Mouse (Mus musculus) telencephalon, adult 2 months (tissue): ENCODE data around the gene Hivep2.

Experiments
- DNase-seq: peaks from one replicate; pipeline ENCODE4 v3.0.0-alpha.2; 2011; ENCODE audit warnings: low read depth, low spot score

The Hivep2 gene

GRCm38 (mm10) chr10:14081824-14082223, 115.9 kb downstream of the Hivep2 start:
- no peak for DNase-seq

- no peak for DNase-seq
Measured at GRCm38 (mm10) chr10:14082275-14082674, 116.4 kb downstream of the Hivep2 start.

GRCm38 (mm10) chr10:14085241-14085659, 119.4 kb downstream of the Hivep2 start:
- DNase-seq, result no peak

- DNase-seq, result no peak
Measured at GRCm38 (mm10) chr10:14085882-14086515, 120.1 kb downstream of the Hivep2 start.

GRCm38 (mm10) chr10:14087316-14087715, 121.4 kb downstream of the Hivep2 start:
- DNase-seq, result no peak

- DNase-seq, result no peak
Measured at GRCm38 (mm10) chr10:14089488-14089887, 123.6 kb downstream of the Hivep2 start.

DNA sequence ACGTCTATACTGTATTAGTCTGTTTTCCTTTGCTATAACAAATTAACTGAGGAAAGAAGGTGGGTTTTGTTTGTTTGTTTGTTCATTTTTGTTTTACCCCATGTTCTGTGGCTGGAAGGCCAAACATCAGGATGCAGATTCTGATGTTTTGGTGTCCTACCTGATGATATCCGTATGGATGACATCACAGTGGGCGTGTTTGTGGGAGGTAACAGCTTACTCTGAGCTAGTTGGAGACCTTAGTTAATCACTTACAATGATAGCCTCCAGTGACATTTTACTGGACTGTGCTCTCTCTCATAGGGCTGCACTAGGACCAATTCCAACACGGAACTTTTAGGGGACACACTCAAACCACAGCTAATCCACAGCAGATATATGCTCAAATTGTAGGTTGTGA, 128.2 kb downstream of the Hivep2 start:
- DNase-seq, result no peak

DNA sequence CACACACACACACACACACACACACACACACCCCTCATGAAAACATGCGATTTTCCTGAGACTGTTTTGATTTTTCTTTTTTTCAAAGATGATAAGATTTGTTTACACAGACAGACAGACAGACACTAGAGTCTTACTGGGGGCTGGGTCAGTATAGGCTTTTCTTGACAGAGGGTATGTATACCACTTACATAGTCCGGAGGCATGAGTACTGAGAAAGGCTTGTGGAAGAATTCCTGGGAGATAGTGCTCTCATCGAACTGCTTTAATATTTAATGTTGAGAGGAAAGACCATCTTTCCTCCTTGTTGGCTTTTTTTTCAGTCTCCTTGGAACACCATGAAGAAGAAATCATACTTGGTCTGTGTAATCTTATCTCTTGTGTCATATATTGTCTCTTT, 130.2 kb downstream of the Hivep2 start:
- DNase-seq, result no peak

DNA sequence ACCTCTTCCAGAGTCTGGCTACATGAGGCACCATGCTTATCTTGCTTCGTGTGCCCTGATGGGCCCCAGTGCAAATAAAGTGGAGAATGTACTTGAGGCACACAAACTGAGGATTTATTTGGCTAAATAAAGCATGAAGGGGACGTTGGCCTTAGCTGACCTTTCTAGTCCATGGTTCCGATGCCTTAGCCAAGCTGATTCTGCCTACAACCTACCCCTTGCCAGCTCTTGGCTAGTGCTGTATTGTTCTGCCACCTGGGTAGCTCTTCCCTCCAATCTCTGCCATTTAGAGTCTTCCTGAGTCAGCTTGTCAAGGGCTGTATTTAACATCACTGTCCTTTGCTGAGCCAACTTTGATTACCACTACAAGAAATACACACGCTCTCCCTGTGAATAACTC, 133.3 kb downstream of the Hivep2 start:
- DNase-seq, result no peak

- DNase-seq, result no peak
Measured at GRCm38 (mm10) chr10:14100041-14100440, 134.2 kb downstream of the Hivep2 start.

- DNase-seq, result no peak
Measured at GRCm38 (mm10) chr10:14100847-14101246, 135.0 kb downstream of the Hivep2 start.

- DNase-seq, result peak; percentile 47
Measured at GRCm38 (mm10) chr10:14101966-14102365, 136.1 kb downstream of the Hivep2 start.

DNA sequence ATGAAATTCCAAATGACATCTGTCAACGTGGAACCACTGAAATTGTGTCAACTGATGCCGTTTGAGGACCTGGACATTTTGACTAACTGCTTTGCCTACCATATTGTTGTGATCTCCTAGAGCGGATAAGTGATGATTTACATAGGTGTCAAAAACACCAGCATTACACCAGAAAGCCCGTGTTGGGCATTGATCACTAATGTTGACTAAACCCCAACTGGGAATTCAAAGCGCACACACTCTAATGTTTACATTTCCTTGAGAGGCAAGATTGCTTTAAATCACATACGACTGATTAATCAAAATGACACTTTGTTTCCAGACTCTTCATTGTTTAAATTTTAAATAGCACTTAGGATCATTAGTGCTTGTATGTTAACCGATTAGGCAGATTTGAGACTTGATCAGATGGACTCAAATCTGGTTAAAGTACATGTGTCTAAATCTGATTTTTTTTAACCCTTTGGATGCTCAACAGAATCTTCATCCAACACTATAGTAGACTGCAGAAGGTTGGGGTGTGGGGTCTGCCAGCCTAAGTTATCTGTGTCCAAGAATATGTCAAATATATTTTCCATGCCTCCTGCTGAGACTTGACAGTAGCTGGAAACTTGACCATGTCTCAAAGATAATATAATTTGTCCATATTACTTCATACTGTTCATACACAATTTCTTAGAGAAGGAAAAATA, 142.3 kb downstream of the Hivep2 start:
- DNase-seq, result no peak

DNA sequence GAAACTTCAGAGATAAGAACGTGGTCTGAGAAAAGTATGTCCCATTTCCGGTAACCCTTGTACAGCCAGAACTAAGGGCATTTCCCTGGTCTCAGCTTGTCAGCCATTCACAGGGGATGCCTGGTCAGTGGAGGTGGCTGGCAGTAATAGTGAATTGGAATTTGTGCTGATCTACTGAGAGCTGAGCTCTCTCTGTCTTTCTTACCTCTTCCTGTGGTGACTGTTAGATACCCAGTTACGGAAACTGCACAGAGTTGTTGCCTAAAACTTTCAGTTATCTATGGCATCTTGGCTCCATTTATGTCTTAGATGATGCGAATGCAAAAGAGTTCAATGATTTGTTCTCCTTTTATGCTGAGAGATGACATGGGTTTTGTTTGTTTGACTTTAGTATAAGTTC, 150.0 kb downstream of the Hivep2 start:
- DNase-seq, result no peak

GRCm38 (mm10) chr10:14116978-14117377, 151.1 kb downstream of the Hivep2 start:
- DNase-seq, result peak; percentile 77

- no peak for DNase-seq
Measured at GRCm38 (mm10) chr10:14119201-14119600, 153.3 kb downstream of the Hivep2 start.

- DNase-seq, result peak; percentile 58
Measured at GRCm38 (mm10) chr10:14120512-14120911, 154.6 kb downstream of the Hivep2 start.

DNA sequence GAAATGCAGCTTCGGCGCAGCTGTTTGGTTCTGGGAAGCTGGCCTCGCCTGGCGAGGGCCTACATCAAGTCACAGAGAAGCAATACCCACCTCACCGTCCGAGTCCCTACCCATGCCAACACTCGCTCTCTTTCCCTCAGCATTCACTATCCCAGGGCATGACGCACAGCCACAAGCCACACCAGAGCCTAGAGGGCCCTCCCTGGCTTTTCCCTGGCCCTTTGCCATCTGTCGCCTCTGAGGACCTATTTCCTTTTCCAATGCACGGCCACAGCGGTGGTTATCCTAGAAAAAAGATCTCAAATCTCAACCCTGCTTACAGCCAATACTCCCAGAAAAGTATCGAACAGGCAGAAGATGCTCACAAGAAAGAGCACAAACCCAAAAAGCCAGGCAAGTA, 162.0 kb downstream of the Hivep2 start:
- DNase-seq, result no peak

DNA sequence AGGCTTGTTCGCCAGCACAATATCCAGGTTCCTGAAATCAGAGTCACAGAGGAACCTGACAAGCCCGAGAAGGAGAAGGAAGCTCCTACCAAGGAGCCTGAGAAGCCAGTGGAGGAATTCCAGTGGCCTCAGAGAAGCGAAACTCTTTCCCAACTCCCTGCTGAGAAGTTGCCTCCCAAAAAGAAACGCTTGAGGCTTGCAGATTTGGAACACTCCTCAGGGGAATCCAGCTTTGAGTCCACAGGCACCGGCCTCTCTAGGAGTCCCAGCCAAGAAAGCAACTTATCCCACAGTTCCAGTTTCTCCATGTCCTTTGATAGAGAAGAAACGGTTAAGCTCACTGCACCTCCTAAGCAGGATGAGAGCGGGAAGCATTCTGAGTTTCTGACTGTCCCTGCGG, 164.4 kb downstream of the Hivep2 start:
- DNase-seq, result no peak

DNA sequence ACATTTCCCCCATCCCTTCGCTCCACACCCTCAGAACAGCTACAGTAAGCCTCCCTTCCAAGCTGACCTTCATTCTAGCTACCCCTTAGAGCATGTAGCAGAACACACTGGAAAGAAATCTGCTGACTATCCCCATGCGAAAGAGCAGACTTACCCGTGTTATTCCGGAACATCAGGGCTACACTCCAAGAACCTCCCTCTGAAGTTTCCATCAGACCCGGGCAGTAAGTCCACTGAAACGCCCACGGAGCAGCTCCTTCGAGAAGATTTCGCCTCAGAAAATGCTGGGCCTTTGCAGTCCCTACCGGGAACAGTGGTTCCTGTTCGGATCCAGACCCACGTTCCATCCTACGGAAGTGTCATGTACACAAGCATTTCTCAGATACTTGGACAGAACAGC, 165.4 kb downstream of the Hivep2 start:
- peak; percentile 65 for DNase-seq

GRCm38 (mm10) chr10:14132061-14132460, 166.2 kb downstream of the Hivep2 start:
- DNase-seq, result no peak

DNA sequence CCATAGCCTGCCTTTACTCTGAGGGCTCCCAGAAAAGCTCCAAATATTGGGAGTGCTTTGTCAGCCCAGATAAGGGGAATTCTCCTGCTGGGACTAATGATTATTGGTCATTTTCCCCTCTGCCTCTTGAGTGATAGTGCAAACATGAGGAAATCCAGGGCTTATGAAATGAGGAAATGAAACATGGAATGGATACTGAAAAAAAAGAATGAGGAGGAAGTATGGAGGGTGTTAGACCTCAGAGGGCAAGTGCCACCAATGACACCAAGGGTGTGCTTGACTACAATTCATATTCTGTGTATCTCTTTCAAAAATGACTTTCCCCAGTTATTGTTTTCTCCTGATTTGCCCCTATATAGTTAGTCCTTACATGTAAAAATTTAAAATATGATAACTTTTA, 167.1 kb downstream of the Hivep2 start:
- DNase-seq, result no peak

- no peak for DNase-seq
Measured at GRCm38 (mm10) chr10:14138663-14139062, 172.8 kb downstream of the Hivep2 start.
